Mouse (Mus musculus) c-Kit-negative CD71-positive TER-119-positive erythroid progenitor cells, embryonic 14.5 days (primary cell): Measurements from ENCODE around the gene Adamts8.

Source experiments
- DNase-seq: peaks from one replicate; pipeline ENCODE4 v3.0.0-alpha.2; 2013; ENCODE audit warnings: low read depth, low spot score

Gene Adamts8

DNA sequence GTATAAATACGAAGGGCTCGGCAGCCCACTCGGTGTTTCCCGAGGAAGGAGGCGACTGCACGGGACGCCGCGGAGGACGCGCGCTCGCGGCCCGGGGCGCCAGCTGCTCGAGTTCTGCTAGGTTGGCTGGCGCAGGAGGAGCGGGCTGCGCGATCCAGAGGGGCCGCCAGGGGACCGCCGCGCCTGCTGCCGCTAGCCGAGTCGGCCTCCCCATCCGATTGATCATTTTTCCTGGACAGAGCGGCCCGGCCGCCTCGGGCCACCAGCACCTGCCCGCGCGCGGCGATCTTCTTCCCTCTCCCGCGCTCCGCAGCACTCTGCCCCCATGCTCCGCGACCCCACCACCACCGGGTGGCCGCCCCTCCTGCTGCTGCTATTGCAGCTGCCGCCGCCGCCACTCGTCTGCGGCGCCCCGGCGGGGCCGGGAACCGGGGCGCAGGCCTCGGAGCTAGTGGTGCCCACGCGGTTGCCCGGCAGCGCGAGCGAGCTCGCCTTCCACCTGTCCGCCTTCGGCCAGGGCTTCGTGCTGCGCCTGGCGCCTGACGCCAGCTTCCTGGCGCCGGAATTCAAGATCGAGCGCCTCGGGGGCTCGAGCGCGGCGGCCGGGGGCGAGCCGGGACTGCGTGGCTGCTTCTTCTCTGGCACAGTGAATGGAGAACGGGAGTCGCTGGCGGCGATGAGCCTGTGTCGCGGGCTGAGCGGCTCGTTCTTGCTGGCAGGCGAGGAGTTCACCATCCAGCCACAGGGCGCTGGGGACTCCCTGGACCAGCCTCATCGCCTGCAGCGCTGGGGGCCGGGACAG is at the start of gene Adamts8:
TSS of gene Adamts8 (plus strand) at position 51 of the 802 bp plus-strand sequence.
- no peak for DNase-seq

DNA sequence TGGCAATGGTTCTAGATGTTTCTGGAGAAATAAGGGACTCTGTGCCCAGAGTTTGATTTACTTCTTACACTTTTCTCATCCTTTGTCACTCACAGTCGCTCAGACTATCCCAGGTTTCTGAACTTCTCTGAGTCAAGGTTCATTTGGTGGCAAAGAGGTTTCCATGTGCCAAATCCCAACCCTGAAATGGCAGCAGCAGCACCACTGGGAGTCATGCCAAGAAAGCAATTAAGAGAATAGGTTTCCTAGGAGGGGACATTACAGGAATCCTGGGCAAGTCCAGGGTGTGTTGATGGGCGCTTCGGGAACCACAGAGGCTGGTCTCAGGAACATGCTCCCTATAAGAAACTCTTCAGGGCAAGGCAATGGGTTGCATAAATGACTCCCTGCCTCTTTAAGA is 46.7 kb upstream of the Adamts8 start:
- DNase-seq, result no peak

DNA sequence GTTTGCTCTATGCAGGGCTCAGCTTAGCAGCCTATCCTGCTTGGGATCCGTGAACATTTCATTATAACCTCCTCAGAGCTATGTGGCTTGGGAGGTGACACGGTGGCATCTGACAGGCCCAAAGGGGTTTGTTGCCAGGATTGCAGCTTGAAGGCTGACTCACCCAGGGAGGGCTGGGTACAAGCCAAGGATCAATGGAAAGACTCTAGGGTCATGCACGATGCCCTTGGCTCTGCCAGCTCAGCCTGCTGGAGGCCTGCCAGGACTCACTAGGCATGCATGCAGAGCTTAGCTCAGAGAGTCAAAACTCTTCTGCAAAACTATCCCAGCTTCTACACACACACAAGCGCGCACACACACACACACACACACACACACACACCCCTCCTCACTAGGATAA is 45.6 kb upstream of the Adamts8 start:
- no peak for DNase-seq

DNA sequence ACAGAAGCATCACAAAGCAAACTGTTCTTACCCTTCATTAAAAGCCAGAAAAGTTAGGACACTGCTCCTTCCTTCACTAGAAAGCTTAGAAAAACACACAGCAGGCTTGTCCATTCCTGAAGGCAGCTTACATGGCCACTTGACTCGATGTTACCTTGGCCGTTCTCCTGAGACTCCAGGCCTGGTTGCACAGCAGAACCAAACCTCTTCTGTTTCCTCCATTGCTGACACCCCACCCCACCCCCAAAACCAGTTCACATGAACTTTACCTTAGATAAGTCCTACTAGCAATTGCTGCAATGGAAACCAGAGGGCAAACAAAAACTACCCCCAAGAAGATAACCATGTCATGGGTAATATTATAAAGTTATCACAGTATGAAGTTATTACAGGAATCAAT is 45.2 kb upstream of the Adamts8 start:
- no peak for DNase-seq

DNA sequence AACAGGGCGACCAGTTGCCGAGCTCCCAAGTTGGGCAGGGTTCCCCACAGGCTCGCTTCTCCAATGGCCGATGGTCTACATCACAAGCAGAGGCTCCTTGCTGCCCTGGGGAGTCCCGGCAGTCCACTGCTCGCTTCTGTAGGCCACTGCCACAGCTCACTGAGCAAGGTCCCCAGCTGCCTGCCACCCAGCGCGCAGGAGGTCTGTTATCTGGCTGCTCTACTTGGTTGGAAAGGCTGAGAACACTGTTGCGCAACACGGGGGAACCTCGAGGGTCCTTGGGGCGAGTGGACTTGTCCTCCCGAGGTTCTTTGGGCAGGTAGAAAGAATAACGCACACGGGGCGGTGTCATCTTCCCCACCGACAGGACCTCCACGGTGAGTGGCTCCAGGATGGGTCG is 40.2 kb upstream of the Adamts8 start:
- no peak for DNase-seq

DNA sequence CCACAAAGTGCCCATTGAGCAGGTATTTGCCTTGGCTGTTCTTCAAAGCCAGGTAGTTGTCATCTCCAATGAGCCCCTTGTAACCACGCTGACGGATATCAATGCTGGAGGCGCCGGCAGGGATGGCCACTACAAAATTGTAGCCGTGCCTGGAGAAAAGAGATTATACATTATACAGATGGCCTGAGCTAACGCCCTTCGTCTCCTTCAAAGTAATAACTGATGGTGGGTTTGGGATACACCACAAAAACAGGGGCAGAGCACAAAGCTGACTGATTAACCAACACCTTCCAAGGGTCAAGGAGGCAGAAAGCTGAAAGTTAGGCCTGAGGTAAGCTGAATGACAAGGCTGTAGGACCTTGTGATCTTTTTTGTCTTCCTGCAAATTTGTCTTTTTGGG is 39.7 kb upstream of the Adamts8 start:
- DNase-seq, result no peak

DNA sequence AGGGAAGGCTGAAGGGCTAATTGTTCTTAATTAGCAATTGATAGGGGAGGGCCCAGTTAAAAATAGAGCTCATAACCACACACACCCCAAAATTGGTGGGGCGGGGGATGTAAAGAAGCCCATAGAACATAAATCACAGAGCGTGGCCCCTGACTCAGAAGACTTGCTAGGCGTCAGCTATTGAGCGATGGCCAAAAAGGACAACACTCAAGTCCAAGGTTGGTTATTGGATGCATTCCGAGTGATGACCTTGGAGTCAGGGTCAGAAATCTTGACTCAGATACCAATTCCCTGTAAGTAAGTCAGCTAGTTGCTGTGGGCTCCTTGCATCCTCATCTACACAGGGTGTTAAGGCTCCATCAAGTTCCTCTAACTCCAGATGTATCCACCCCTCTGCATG is 39.1 kb upstream of the Adamts8 start:
- no peak for DNase-seq

DNA sequence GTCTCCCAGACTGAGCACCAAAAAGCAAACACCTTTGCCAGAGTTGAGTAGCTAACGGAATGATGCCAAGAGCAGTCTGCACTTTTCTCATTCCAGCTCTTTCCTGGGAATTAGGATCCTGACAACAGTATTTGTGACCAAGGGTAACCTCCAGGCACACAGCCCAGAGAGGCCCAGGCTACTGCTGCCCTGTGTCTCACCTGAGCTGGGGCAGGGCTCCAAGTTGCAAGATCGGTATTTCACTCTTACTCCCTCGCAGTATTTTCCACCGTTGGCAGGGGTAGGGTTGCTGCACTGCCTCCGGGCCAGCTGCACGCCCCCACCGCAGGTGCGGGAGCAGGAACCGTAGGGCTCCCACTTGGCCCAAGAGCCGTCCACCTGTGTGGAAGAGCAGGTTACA is 36.5 kb upstream of the Adamts8 start:
- no peak for DNase-seq

DNA sequence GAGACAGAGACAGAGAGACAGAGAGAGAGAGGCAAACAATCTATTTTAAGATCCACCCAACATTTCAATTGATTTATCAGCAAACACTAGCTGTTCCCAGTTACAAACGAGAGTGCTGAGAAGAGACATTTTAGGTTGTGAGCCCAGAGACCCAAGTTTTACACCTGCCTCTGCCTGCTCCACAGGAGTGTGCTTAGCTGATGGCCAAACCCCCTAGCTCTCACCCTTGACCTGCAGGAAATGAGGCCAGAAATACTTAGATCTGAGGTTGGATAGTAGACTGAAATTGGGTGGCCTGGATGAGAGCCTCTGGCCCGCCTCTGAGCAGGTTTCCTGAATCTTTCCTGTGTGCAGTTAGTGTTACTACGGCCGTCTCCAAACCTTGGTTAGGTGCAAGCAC is 35.9 kb upstream of the Adamts8 start:
- DNase-seq, result no peak

DNA sequence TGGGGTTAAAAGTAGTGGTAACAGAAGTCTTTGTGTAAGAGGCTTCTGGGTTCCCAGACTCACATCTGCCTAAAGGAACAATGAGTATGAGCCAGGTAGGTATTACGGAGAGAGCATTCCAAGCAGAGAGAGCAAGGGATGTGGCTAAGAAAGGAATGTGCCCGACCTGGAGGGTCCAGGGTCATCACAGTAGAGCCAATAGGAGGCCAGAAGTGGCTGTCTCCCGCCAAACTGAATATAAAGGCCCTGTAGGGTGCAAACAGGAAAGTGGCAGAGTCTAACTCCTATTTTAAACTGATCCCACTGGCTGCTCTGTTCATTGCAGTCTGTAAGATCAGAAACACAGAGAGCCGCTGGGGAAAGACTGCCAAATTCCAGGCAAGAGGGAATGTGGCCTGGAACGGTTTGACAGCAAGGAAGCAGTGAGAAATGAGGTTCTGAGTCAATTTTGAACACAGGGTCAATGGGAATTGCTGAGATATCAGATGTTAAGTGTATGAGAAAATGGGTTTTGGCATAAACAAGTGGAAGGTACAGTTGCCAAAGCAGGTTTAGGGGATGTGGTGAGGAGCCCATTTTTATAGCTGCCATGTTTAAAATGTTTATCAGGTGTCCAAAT is 34.6 kb upstream of the Adamts8 start:
- no peak for DNase-seq

DNA sequence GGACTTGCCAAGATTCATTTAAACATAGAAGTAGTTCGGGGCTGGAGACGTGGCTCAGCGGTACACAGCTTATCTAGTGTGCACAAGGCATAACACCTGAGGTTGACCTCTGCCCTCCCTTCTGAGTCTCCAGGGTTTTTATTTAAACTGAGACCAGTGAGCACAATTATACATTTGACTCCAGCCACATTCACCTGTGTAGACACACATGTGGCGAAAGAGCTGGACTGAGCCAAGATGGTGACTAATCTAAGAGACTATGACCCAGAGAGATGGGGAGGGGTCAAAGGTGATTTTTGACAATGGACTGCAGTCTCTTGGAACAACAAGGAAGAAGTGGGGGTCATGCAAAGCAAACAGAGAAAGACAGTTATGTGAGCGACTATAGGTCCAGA is 34.1 kb upstream of the Adamts8 start:
- no peak for DNase-seq

DNA sequence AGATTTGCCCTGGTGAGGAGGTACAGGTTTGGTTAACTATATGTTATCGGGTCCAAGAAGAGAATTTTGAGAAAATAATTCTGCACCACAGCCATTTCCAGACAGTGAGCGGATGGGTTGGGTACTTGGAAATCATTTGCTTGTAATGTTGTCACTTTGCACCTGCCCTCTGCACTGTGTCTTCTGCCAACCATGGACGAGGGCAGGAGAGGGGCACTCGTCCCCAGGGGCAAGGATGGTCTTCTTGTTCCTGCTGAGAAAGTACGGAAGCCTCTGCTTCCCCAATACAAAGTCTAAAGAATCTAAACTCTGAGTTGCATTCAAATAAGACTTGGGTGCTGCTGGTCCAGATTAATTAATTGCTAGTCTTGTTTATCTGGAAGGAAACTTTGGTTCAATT is 33.4 kb upstream of the Adamts8 start:
- DNase-seq, result no peak

DNA sequence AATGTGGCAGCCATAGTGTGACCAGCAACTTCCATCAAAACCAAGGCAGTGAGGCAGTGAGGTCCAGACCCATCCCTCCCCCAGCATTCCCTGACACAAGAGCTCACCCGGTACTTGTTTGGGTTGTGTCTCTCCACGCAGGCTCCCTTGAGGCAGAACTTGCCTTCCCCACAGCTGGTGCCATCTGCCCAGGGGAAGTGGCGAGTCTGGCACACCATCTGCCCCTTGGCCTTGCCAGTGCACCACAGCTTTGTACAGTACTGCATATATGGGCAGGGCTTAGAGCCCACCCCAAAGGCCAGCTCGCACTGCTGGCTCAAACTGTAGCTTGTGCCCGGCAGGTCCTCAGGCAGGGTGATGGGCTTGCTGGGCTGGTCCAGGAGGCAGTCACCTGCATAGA is 31.9 kb upstream of the Adamts8 start:
- no peak for DNase-seq

DNA sequence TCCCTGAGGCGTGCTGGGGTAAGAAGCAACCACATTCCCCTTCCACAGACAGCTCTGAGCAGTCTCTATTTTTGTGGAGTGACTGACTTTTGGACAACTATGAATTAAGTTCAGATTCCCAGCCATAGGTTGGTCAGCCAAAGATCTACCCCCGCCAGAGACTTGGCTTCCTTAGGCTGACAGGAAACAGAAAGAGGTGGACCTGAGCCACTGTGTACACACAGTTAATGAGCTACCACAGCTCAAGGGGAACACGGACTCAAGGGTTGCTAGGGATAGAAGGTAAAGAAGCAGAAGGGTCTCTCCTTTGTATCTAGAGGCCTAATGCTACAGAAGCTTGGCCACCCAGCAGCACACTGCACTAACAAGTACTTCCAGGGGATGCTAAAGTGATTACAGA is 30.2 kb upstream of the Adamts8 start:
- DNase-seq, result no peak

DNA sequence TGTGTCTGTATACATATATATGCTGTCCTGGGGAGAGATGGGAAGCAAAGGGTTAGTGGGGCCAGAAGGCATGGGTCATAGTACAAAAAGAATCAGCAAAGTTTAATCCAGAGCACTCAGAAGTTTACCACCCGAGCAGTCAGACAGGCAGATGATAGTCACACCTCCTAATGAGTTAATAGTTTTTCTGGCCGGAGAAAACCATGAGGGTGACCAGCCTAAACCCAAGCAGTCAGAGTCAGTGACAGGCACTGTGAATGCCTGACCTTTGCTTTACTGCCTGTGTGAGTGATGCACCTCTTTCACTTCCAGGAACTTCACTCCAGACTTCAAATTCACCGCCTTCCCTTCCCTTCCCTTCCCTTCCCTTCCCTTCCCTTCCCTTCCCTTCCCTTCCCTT is 28.9 kb upstream of the Adamts8 start:
- no peak for DNase-seq

DNA sequence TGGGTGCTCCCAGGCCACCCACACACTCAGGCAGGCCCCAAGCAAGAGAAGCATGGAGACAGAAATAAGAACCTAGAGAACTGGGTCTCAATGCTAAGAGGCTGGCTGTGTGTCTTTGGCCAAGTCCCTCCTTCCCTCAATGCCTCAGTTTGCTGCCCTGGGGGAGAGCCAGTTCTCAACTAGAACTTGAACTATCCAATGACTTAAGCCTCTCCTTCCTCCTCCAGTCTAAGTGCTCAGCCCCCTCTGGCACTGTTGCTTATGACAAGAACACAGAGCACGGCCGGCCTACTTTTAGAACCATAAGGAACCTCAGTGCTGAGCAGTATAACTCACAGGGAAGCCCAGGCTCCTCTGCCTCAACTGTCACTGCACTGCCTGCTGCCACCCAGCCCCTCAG is 28.1 kb upstream of the Adamts8 start:
- no peak for DNase-seq

DNA sequence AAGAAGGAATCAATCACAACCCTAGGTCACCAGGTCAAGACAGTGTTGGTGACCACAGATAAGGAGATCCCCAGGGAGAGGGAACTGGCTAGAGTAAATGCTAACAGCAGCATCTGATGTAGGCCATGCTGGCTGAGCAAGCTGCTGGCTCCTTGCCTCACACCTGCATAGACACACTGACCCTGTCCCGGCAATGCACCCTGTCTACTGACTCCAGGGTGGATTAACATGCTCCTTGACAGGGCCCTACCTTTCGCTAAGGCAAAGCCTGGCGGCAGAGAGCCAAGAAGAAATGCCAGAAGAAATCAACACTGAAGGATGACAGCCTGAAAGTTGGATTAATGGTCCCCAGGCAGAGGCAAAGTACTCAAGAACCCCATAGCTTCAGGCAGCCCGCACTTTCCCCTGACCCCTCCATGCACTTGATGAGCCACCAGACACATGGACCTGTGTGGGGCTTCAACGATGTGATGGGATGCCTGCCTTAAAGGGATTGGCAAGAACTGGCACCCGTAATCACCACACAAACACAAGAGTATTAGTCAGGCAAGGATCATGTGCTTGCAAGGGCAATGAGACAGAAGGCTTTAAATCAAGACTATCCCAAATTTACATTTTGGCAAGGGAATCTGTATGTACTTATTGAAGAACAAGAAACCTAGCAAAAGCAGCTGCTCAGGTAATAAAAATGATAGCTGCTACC is 25.9 kb upstream of the Adamts8 start:
- DNase-seq, result no peak

DNA sequence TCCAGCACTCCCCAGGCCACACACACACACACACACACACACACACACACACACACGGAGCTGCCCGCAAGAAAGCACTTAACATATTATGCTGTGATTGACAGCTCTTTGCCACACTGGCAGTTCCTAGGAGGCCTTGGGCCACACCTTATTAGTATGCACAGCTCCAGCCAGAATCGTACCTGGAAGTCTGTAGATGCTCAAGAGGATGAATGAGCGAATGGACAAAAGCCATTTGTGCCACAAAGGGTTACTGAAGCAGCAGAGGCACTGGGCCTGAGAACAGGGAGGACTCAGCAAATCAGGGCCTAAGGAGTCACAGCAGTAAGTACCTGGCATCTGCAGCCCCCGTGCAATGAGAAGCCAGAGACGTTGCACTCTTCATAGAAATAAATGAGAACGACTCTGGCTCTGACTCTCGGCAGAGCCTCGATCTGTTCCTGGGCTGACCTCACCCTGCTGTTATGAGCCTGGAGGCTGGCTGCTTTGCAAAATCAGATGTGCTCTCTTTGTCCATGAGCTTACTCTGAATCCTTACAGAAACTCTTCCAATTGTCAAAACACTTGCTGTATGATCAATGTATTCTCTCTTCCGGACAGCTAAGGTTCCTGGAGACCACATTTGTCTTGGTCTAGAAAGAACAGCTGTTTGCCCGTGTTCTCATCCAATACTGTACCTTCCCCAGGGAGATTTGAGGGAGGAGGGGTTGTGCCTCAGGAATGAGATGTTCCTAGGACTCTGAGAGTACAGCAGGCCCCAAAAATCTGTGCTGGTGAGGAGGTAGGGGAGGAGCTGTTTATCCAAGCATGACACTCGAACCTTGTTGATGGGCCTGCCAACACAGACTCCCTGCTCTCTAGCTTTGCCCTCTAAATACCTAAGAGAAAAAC is 23.7 kb upstream of the Adamts8 start:
- no peak for DNase-seq

DNA sequence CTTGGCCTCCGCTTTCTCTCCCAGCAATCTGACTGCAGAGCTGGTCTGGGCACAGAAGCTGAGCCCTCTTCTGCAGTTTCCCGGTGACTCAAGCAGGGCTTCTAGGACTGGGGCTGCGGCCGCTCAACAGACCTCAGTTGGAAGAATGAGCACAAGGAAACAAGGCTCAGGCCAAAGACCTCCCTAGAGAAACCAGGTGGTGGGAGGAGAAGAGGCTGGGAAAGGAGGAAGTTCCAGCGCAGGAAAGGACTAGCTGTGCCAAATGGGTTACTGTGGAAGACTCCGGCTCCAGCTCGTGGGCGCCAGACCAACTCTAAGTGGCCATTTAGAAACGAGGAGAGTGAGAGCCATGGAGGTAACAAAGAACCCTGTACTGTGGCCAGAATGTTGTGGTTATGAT is 22.7 kb upstream of the Adamts8 start:
- DNase-seq, result no peak

DNA sequence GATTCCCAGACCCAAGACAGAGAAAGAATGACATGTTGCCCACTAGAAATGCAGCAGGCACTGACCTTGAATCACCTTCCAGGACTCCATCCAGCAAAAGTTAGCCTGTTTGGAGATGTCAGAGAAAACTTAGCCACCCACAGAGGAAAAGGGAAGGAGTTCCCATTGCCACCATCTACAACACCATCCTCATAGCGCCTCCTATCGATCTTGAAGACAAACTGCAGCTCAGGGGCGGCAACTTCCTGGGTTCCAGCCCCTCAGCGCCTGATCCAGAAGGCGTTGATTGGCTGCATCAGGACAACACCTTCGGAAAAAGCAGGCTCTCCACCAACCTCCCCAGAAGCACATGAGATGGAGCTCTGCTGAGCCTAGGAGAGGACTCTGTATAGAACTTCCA is 21.6 kb upstream of the Adamts8 start:
- no peak for DNase-seq

DNA sequence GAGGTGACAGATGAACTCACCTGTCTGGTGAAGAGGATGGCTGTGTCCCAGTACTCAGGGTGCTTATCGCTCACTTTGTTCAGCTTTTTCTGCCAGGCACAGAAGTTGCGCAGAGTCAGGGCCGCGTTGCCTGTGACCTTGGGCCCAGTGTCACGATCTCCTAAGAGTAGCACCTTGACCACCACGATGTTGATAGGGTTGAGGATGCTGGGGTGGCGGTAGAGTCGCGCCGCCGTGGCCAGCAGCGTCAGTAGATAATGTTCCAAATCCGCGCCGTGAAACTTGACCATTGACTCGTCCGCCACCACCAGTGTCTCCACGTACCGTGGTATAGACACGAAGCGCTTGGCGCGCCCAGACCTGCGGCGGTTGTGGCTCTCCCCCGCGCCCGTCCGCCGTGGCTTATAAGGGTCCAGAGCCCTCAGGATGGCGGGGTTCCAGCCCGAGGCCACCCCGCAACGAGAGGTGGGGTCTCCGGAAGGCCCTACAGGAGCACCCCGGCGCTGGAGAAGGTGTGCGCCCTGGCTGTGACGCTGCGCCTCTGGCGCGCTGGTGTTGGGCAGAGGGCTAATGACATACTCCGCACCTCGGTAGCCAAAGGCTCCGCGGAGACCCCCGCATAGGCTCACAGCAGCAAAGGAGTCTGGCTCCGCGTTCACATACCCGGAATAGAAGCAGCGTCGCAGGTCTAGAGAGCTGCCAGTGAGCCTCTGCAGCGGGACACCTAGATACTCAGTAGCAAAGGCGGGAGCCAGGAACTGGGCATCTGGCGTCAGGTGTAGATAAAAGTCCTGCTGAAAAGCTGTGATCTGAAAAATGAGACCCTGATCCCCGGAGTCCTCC is 20.9 kb upstream of the Adamts8 start:
- DNase-seq, result no peak
